Mouse (Mus musculus) limb, embryonic 15.5 days (tissue): ENCODE measurements around the gene Dclk1. TPM values are rescaled to one million over a fixed set of nuclear protein-coding genes. Genes with fewer than 3 reads are reported as not detected.
A peak's percentile ranks its signal among the peaks of the same experiment; 100 is the strongest.

Experiments
- ATAC-seq: fragments of 200-750 bp; cut with Nextera tagmentation; 2 replicates; pipeline ENCODE4 v1.8.0; 2017; ENCODE audit warnings: low read depth, moderate TSS enrichment; ENCODE audit not compliant: insufficient number of reproducible peaks, low FRiP score, low TSS enrichment
- H3K27ac ChIP-seq: fragments of 300-500 bp; sonication (generic); 2 replicates; pipeline ENCODE4 v1.5.1; 2015; ENCODE audit warnings: moderate library complexity, mild to moderate bottlenecking, inconsistent platforms
- H3K27me3 ChIP-seq: fragments of 300-500 bp; sonication (generic); 2 replicates; pipeline ENCODE4 v1.6.1; 2015; ENCODE audit warnings: inconsistent platforms
- H3K36me3 ChIP-seq: fragments of 300-500 bp; sonication (generic); 2 replicates; pipeline ENCODE4 v1.6.1; 2015; ENCODE audit warnings: inconsistent platforms
- H3K4me1 ChIP-seq: fragments of 300-500 bp; sonication (generic); 2 replicates; pipeline ENCODE4 v1.6.1; 2015; ENCODE audit warnings: inconsistent platforms
- H3K4me2 ChIP-seq: fragments of 300-500 bp; sonication (generic); 2 replicates; pipeline ENCODE4 v1.6.1; 2015; ENCODE audit warnings: mild to moderate bottlenecking, inconsistent platforms
- H3K4me3 ChIP-seq: fragments of 300-500 bp; sonication (generic); 2 replicates; pipeline ENCODE4 v1.5.1; 2015; ENCODE audit warnings: mild to moderate bottlenecking, inconsistent platforms
- H3K9ac ChIP-seq: fragments of 300-500 bp; sonication (generic); 2 replicates; pipeline ENCODE4 v1.6.1; 2015; ENCODE audit warnings: inconsistent platforms
- H3K9me3 ChIP-seq: fragments of 300-500 bp; sonication (generic); 2 replicates; pipeline ENCODE4 v1.6.1; 2016; ENCODE audit warnings: inconsistent platforms
- WGBS: fragments of 180-500 bp; shearing (Covaris S2); methylation state at CpG from one replicate; pipeline ENCODE4 v1.1.7; 2015; 5-methylcytosine and 5-hydroxymethylcytosine counted together
- polyA plus RNA-seq: library from polyadenylated mRNA; unstranded; fragments of >200 nt; fragmentation: Nextera tagmentation; extraction: Ambion mirVana; gene quantifications from 2 replicates; pipeline ENCODE4 v1.2.1, GENCODE M21; 2015

Gene Dclk1
- polyA plus RNA-seq, 1 experiment from 2014 or later: 70.1 TPM

- no peak for ATAC-seq
Observed at GRCm38 (mm10) chr3:55411547-55411946, 169.4 kb downstream of the Dclk1 start.

GRCm38 (mm10) chr3:55415527-55415950 lies 173.4 kb downstream of the Dclk1 start:
- 18% methylated on average over 14 of the region's 14 CpGs for WGBS

More at GRCm38 (mm10) chr3:55411547-55411946, 169.4 kb downstream of the Dclk1 start:
- H3K27me3 ChIP-seq: no peaks in the 10 kb centered on the region
- H3K27ac ChIP-seq: no peak overlapping the region
- no peaks in the 10 kb centered on the region for H3K36me3 ChIP-seq
- no peaks in the 10 kb centered on the region for H3K9me3 ChIP-seq
- no peak overlapping the region for H3K4me3 ChIP-seq
- peaks cover 9% of the 10 kb centered on the region for H3K4me1 ChIP-seq
- no peak overlapping the region for H3K9ac ChIP-seq
- no peak overlapping the region for H3K4me2 ChIP-seq

GRCm38 (mm10) chr3:55418845-55419244 lies 176.7 kb downstream of the Dclk1 start:
- ATAC-seq: 0 out of 2 replicates have a peak, but pooled peaks have one; percentile 4
- 67% methylated on average over 6 of the region's 6 CpGs for WGBS

More at GRCm38 (mm10) chr3:55415527-55415950, 173.4 kb downstream of the Dclk1 start:
- ATAC-seq: no peak
- peaks cover 7% of the 10 kb centered on the region for H3K4me1 ChIP-seq
- H3K9me3 ChIP-seq: no peaks in the 10 kb centered on the region
- H3K4me3 ChIP-seq: peak overlapping the region; percentile 13; the same call in 1 of the 2 replicates
- no peak overlapping the region for H3K9ac ChIP-seq
- peak overlapping the region; percentile 47 for H3K4me2 ChIP-seq
- no peaks in the 10 kb centered on the region for H3K27me3 ChIP-seq
- peak overlapping the region; percentile 57 for H3K27ac ChIP-seq
- H3K36me3 ChIP-seq: no peaks in the 10 kb centered on the region

GRCm38 (mm10) chr3:55419334-55419733 lies 177.2 kb downstream of the Dclk1 start:
- Histone ChIP-seq H3K4me1 (peaks cover 13% of the 10 kb centered on the region), H3K9ac (no peak overlapping the region), H3K4me3 (no peak overlapping the region), H3K27ac (no peak overlapping the region), H3K4me2 (no peak overlapping the region), H3K36me3 (no peaks in the 10 kb centered on the region), H3K27me3 (no peaks in the 10 kb centered on the region), H3K9me3 (no peaks in the 10 kb centered on the region)
- WGBS: 28% methylated on average over 3 of the region's 3 CpGs
- ATAC-seq: no peak

More at GRCm38 (mm10) chr3:55418845-55419244, 176.7 kb downstream of the Dclk1 start:
- Histone ChIP-seq H3K27ac (0 out of 2 replicates have a peak overlapping the region, but pooled peaks have one; percentile 27), H3K4me2 (no peak overlapping the region), H3K4me1 (peaks cover 10% of the 10 kb centered on the region), H3K27me3 (no peaks in the 10 kb centered on the region), H3K4me3 (no peak overlapping the region), H3K36me3 (no peaks in the 10 kb centered on the region), H3K9me3 (no peaks in the 10 kb centered on the region), H3K9ac (no peak overlapping the region)

- H3K36me3 ChIP-seq: no peaks in the 10 kb centered on the region
- H3K27ac ChIP-seq: no peak overlapping the region
- no peak overlapping the region for H3K4me2 ChIP-seq
- no peak overlapping the region for H3K4me3 ChIP-seq
- H3K27me3 ChIP-seq: no peaks in the 10 kb centered on the region
- H3K9ac ChIP-seq: no peak overlapping the region
- H3K9me3 ChIP-seq: no peaks in the 10 kb centered on the region
- 28% methylated on average over 8 of the region's 8 CpGs for WGBS
- peaks cover 16% of the 10 kb centered on the region for H3K4me1 ChIP-seq
- ATAC-seq: no peak
Observed at GRCm38 (mm10) chr3:55420436-55421083, 178.4 kb downstream of the Dclk1 start.

GRCm38 (mm10) chr3:55423640-55424397 lies 181.7 kb downstream of the Dclk1 start:
- no peak overlapping the region for H3K27ac ChIP-seq
- H3K36me3 ChIP-seq: no peaks in the 10 kb centered on the region
- H3K9ac ChIP-seq: no peak overlapping the region
- peaks cover 12% of the 10 kb centered on the region for H3K4me1 ChIP-seq
- no peak overlapping the region for H3K4me2 ChIP-seq
- H3K9me3 ChIP-seq: no peaks in the 10 kb centered on the region
- no peak overlapping the region for H3K4me3 ChIP-seq
- WGBS: 30% methylated on average over 11 of the region's 11 CpGs
- no peaks in the 10 kb centered on the region for H3K27me3 ChIP-seq
- ATAC-seq: no peak

GRCm38 (mm10) chr3:55430022-55430549 lies 187.9 kb downstream of the Dclk1 start:
- 89% methylated on average over 2 of the region's 2 CpGs for WGBS
- no peak overlapping the region for H3K4me2 ChIP-seq
- ATAC-seq: no peak

GRCm38 (mm10) chr3:55431223-55431622 lies 189.1 kb downstream of the Dclk1 start:
- Histone ChIP-seq H3K4me1 (no peaks in the 10 kb centered on the region), H3K9me3 (no peaks in the 10 kb centered on the region), H3K36me3 (no peaks in the 10 kb centered on the region), H3K27ac (no peak overlapping the region), H3K27me3 (no peaks in the 10 kb centered on the region), H3K9ac (no peak overlapping the region), H3K4me3 (no peak overlapping the region), H3K4me2 (no peak overlapping the region)
- 88% methylated on average over 3 of the region's 3 CpGs for WGBS
- ATAC-seq: no peak

More at GRCm38 (mm10) chr3:55430022-55430549, 187.9 kb downstream of the Dclk1 start:
- no peak overlapping the region for H3K4me3 ChIP-seq
- H3K9ac ChIP-seq: no peak overlapping the region
- no peaks in the 10 kb centered on the region for H3K36me3 ChIP-seq
- H3K27me3 ChIP-seq: no peaks in the 10 kb centered on the region
- no peaks in the 10 kb centered on the region for H3K4me1 ChIP-seq
- no peaks in the 10 kb centered on the region for H3K9me3 ChIP-seq
- no peak overlapping the region for H3K27ac ChIP-seq

GRCm38 (mm10) chr3:55434276-55434675 lies 192.1 kb downstream of the Dclk1 start:
- no peaks in the 10 kb centered on the region for H3K27me3 ChIP-seq
- H3K4me1 ChIP-seq: no peaks in the 10 kb centered on the region
- no peak overlapping the region for H3K27ac ChIP-seq
- no peak overlapping the region for H3K4me2 ChIP-seq
- no peaks in the 10 kb centered on the region for H3K9me3 ChIP-seq
- H3K36me3 ChIP-seq: no peaks in the 10 kb centered on the region
- no peak overlapping the region for H3K4me3 ChIP-seq
- WGBS: 43% methylated on average over 1 of the region's 1 CpGs
- no peak for ATAC-seq
- no peak overlapping the region for H3K9ac ChIP-seq

- H3K9ac ChIP-seq: no peak overlapping the region
- 65% methylated on average over 7 of the region's 7 CpGs for WGBS
- H3K27me3 ChIP-seq: no peaks in the 10 kb centered on the region
- no peaks in the 10 kb centered on the region for H3K9me3 ChIP-seq
- no peak overlapping the region for H3K4me2 ChIP-seq
- no peak overlapping the region for H3K4me3 ChIP-seq
- no peaks in the 10 kb centered on the region for H3K4me1 ChIP-seq
- H3K27ac ChIP-seq: no peak overlapping the region
- no peak for ATAC-seq
- H3K36me3 ChIP-seq: no peaks in the 10 kb centered on the region
Observed at GRCm38 (mm10) chr3:55438824-55439446, 196.8 kb downstream of the Dclk1 start.

- Histone ChIP-seq H3K9ac (no peak overlapping the region), H3K27ac (no peak overlapping the region), H3K27me3 (no peaks in the 10 kb centered on the region), H3K4me3 (no peak overlapping the region), H3K4me2 (no peak overlapping the region), H3K36me3 (no peaks in the 10 kb centered on the region), H3K4me1 (no peaks in the 10 kb centered on the region), H3K9me3 (no peaks in the 10 kb centered on the region)
- ATAC-seq: no peak
- WGBS: 51% methylated on average over 8 of the region's 8 CpGs
Observed at GRCm38 (mm10) chr3:55440342-55440741, 198.2 kb downstream of the Dclk1 start.
